In the genomic region with DNA sequence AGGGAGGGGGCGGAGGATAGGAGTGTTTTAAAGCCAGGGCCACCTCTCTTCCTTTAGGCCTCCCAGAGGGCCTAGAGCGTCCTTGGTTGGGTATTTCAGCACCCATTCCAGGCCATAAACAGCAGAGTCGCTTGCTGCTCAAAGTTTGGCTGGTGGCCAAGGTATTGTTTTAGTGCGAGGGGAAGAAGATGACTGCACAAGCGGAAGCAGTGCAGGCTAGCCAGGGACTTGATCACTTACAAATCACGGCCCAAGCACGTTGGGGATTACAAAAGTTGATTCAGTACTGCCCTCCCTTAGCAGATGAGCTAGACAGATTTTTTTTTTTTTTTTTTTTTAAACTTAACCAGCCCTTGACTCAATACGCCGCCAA, we compare ENCODE assay signal across 8 mouse cellular contexts. TPM values are rescaled to one million over a fixed set of nuclear protein-coding genes. Genes with fewer than 3 reads are reported as not detected.
DNase-seq lines count a peak whose midpoint lies in the region; ATAC-seq and TF ChIP-seq lines count a peak whose summit lies in the region.

No protein-coding gene starts in this region.

- no peak for DNase-seq in liver, adult 2 months (ENCODE audit: extremely low read depth, low read depth, low spot score)
- DNase-seq in liver = no peak
- DNase-seq in embryonic facial prominence, embryonic 10.5 days (ENCODE audit: low spot score) = no peak
- DNase-seq in heart, postnatal 4 days = peak; percentile 89
- DNase-seq in midbrain, embryonic 11.5 days (ENCODE audit: low spot score, missing footprints) = no peak
- no peak for DNase-seq in left cerebral cortex, adult 18-20 months (ENCODE audit: low spot score in 2 of 2)
- DNase-seq in layer of hippocampus, adult 9-11 months = no peak

- ATAC-seq in midbrain, embryonic 11.5 days (ENCODE audit: low FRiP score) = no peak
- ATAC-seq in granulocyte monocyte progenitor cell, adult 5-6 weeks (replicated peaks; ENCODE audit: poor library complexity, severe bottlenecking) = no peak

- peak overlapping the region; percentile 46 for H3K4me2 ChIP-seq in midbrain, embryonic 11.5 days

- TF ChIP-seq POLR2A in liver, adult 2 months (IDR thresholded peaks at IDR 0.05; ENCODE audit: extremely low read depth, insufficient read depth, low read length) = peak; percentile 54; the same call in 1 of the 2 replicates

- H3K27ac ChIP-seq in liver, adult 2 months (replicated peaks; ENCODE audit: insufficient read depth, low read depth, low read length) = peak overlapping the region; percentile 78
- peak overlapping the region; percentile 83 for H3K27ac ChIP-seq in embryonic facial prominence, embryonic 10.5 days (replicated peaks)
- H3K27ac ChIP-seq in midbrain, embryonic 11.5 days (ENCODE audit: low read depth, low read length) = peak overlapping the region; percentile 0; the same call in 1 of the 2 replicates

- no peak for TF ChIP-seq CTCF in liver, adult 2 months (IDR thresholded peaks at IDR 0.05; ENCODE audit: low read depth, low read length)

- H3K9me3 ChIP-seq in embryonic facial prominence, embryonic 10.5 days = no peaks in the 10 kb centered on the region
- H3K9me3 ChIP-seq in midbrain, embryonic 11.5 days (ENCODE audit: control insufficient read depth, low read length) = no peaks in the 10 kb centered on the region

- peaks cover 5% of the 10 kb centered on the region for H3K4me1 ChIP-seq in liver, adult 2 months (ENCODE audit: control insufficient read depth, insufficient read depth, low read length)
- H3K4me1 ChIP-seq in embryonic facial prominence, embryonic 10.5 days = peaks cover 8% of the 10 kb centered on the region; the same call in 1 of the 2 replicates
- peaks cover 4% of the 10 kb centered on the region; the same call in 1 of the 2 replicates for H3K4me1 ChIP-seq in midbrain, embryonic 11.5 days (ENCODE audit: control insufficient read depth, insufficient read depth, low read length)

- peak overlapping the region; percentile 33 for H3K9ac ChIP-seq in liver, adult 2 months (ENCODE audit: low read depth, low read length)
- H3K9ac ChIP-seq in midbrain, embryonic 11.5 days (ENCODE audit: low read length) = peak overlapping the region; percentile 9; the same call in 1 of the 2 replicates

- peaks cover 6% of the 10 kb centered on the region; the same call in 1 of the 2 replicates for H3K79me2 ChIP-seq in liver, adult 2 months (ENCODE audit: control insufficient read depth, insufficient read depth, low read length)

- H3K4me3 ChIP-seq in liver, adult 2 months (ENCODE audit: insufficient read depth, low read depth, low read length) = peak overlapping the region; percentile 3
- peak overlapping the region; percentile 96 for H3K4me3 ChIP-seq in embryonic facial prominence, embryonic 10.5 days
- H3K4me3 ChIP-seq in midbrain, embryonic 11.5 days (ENCODE audit: low read depth, low read length) = peak overlapping the region; percentile 33

- WGBS in liver, adult 2 months = 0% methylated on average over 9 of the region's 9 CpGs
- 9% methylated on average over 9 of the region's 9 CpGs for WGBS in embryonic facial prominence, embryonic 10.5 days
- 10% methylated on average over 9 of the region's 9 CpGs for WGBS in midbrain, embryonic 11.5 days

- no peaks in the 10 kb centered on the region for H3K27me3 ChIP-seq in liver, adult 2 months (ENCODE audit: control insufficient read depth, insufficient read depth, low read length)
- H3K27me3 ChIP-seq in embryonic facial prominence, embryonic 10.5 days (replicated peaks; ENCODE audit: low read depth, poor library complexity, severe bottlenecking) = no peaks in the 10 kb centered on the region
- no peaks in the 10 kb centered on the region for H3K27me3 ChIP-seq in midbrain, embryonic 11.5 days (ENCODE audit: control insufficient read depth, insufficient read depth, low read length)

- H3K36me3 ChIP-seq in liver, adult 2 months (ENCODE audit: control insufficient read depth, insufficient read depth, low read length) = no peaks in the 10 kb centered on the region
- peaks cover 2% of the 10 kb centered on the region; the same call in 1 of the 2 replicates for H3K36me3 ChIP-seq in embryonic facial prominence, embryonic 10.5 days (replicated peaks)
- H3K36me3 ChIP-seq in midbrain, embryonic 11.5 days (ENCODE audit: control insufficient read depth, insufficient read depth, low read length) = no peaks in the 10 kb centered on the region

RNA-seq across cellular contexts. Expression of a gene that starts 0.3 kb away (rescaled TPM):
- 106 and 117 TPM in 2 replicates for total RNA-seq in liver, adult 2 months (2014; rRNA removed)
- polyA plus RNA-seq in liver, adult 2 months (2012; rRNA removed) = 52.9 and 57.3 TPM in 2 replicates
- polyA plus RNA-seq in embryonic facial prominence, embryonic 10.5 days (2016; fragmentation: Nextera tagmentation; extraction: Ambion mirVana) = 92.9 and 103 TPM in 2 replicates
- 10 to 100 TPM; 65.5 to 66.2 TPM for total RNA-seq in heart, postnatal 4 days (2021)
- polyA plus RNA-seq in midbrain, embryonic 11.5 days (2014; fragmentation: Nextera tagmentation; extraction: Ambion mirVana) = 88.8 and 96.0 TPM in 2 replicates
- total RNA-seq in granulocyte monocyte progenitor cell, adult 5-6 weeks (2014; fragmentation: Nextera tagmentation) = 39.9 and 43.5 TPM in 2 replicates
- total RNA-seq in granulocyte monocyte progenitor cell, adult 5-6 weeks (2017) = 40.6 and 53.1 TPM in 2 replicates
- total RNA-seq in left cerebral cortex, adult 18-20 months (2021) = 10 to 100 TPM; 20.9 to 21.2 TPM

Comparison
In these comparisons a context has a peak if more than half of its experiments do, and no peak if none do; other contexts are left out.
1. H3K27ac ChIP-seq: peak in every context shown above with its lines; median percentile 83 in embryonic facial prominence, embryonic 10.5 days; 78 in liver, adult 2 months; 0 in midbrain, embryonic 11.5 days.
2. H3K4me3 ChIP-seq: peak in every context shown above with its lines; median percentile 96 in embryonic facial prominence, embryonic 10.5 days; 33 in midbrain, embryonic 11.5 days; 3 in liver, adult 2 months.